Mouse (Mus musculus): ENCODE data around the gene Acsbg2. TPM values are rescaled to one million over a fixed set of nuclear protein-coding genes. Genes with fewer than 3 reads are reported as not detected.

The Acsbg2 gene
- total RNA-seq, 2 experiments from 2014 or later = not detected

GRCm38 (mm10) chr17:56830411-56831110 is 43.7 kb downstream of the Acsbg2 start, which contains the start of gene Rfx2:
TSS of gene Rfx2 (minus strand) at chr17:56831013.
- intact Hi-C loops (cut with DNase I) = loop anchor here (1.0 kb wide), 1 partner anchor 28 kb away; no protein-coding TSS in a partner anchor
- DNase-seq = no peak

- intact Hi-C loops (cut with DNase I) = loop anchor here (1.0 to 5.0 kb wide), 2 partner anchors 29 to 228 kb away; partner anchors contain the start of genes Crb3 and Slc25a23
- DNase-seq = no peak
Observed at GRCm38 (mm10) chr17:56829795-56830194, 44.5 kb downstream of the Acsbg2 start.

- intact Hi-C loops (cut with DNase I) = loop anchor here (5.0 kb wide), 1 partner anchor 228 kb away; the partner anchor contains the start of genes Crb3 and Slc25a23
Observed at GRCm38 (mm10) chr17:56829171-56829570, 45.1 kb downstream of the Acsbg2 start.

GRCm38 (mm10) chr17:56826718-56827117 is 47.5 kb downstream of the Acsbg2 start:
- intact Hi-C loops (cut with DNase I) = loop anchor here (5.0 kb wide), 1 partner anchor 231 kb away; the partner anchor contains the start of genes Crb3 and Slc25a23
- no peak for DNase-seq

More at GRCm38 (mm10) chr17:56829171-56829570, 45.1 kb downstream of the Acsbg2 start:
- DNase-seq = no peak

- no peak for DNase-seq
- intact Hi-C loops (cut with DNase I) = no loop called here
Observed at GRCm38 (mm10) chr17:56823352-56823751, 50.9 kb downstream of the Acsbg2 start.

GRCm38 (mm10) chr17:56822380-56822779 is 51.9 kb downstream of the Acsbg2 start:
- intact Hi-C loops (cut with DNase I) = no loop called here
- no peak for DNase-seq

GRCm38 (mm10) chr17:56819694-56820111 is 54.5 kb downstream of the Acsbg2 start:
- intact Hi-C loops (cut with DNase I) = no loop called here
- no peak for DNase-seq

- no peak for DNase-seq
- intact Hi-C loops (cut with DNase I) = no loop called here
Observed at GRCm38 (mm10) chr17:56819032-56819545, 55.2 kb downstream of the Acsbg2 start.

- no peak for DNase-seq
Observed at GRCm38 (mm10) chr17:56818067-56818636, 56.1 kb downstream of the Acsbg2 start.

GRCm38 (mm10) chr17:56815057-56815345 is 59.2 kb downstream of the Acsbg2 start:
- intact Hi-C loops (cut with DNase I) = no loop called here
- DNase-seq = no peak

More at GRCm38 (mm10) chr17:56818067-56818636, 56.1 kb downstream of the Acsbg2 start:
- intact Hi-C loops (cut with DNase I) = no loop called here

- intact Hi-C loops (cut with DNase I) = no loop called here
- peak; percentile 68 to 83 for DNase-seq
Observed at GRCm38 (mm10) chr17:56814316-56815056, 59.8 kb downstream of the Acsbg2 start.

- peak; percentile 65 to 83 for DNase-seq
- intact Hi-C loops (cut with DNase I) = no loop called here
Observed at GRCm38 (mm10) chr17:56810245-56810644, 64.0 kb downstream of the Acsbg2 start.

- DNase-seq = peak; percentile 67 to 69
- intact Hi-C loops (cut with DNase I) = loop anchor here (2.0 to 5.0 kb wide), 3 partner anchors 50 to 359 kb away; no protein-coding TSS in a partner anchor
Observed at GRCm38 (mm10) chr17:56808518-56808917, 65.7 kb downstream of the Acsbg2 start.

GRCm38 (mm10) chr17:56805784-56806183 is 68.5 kb downstream of the Acsbg2 start:
- DNase-seq = no peak
- intact Hi-C loops (cut with DNase I) = loop anchor here (5.0 kb wide), 1 partner anchor 362 kb away; no protein-coding TSS in a partner anchor

- intact Hi-C loops (cut with DNase I) = loop anchor here (5.0 kb wide), 1 partner anchor 362 kb away; no protein-coding TSS in a partner anchor
- peak in 1 of 2 experiments; percentile 1 for DNase-seq
Observed at GRCm38 (mm10) chr17:56804952-56805351, 69.3 kb downstream of the Acsbg2 start.

- DNase-seq = no peak
- intact Hi-C loops (cut with DNase I) = no loop called here
Observed at GRCm38 (mm10) chr17:56802065-56802464, 72.2 kb downstream of the Acsbg2 start.

GRCm38 (mm10) chr17:56799276-56799675 is 75.0 kb downstream of the Acsbg2 start:
- DNase-seq = no peak
- intact Hi-C loops (cut with DNase I) = no loop called here

- no peak for DNase-seq
- intact Hi-C loops (cut with DNase I) = no loop called here
Observed at GRCm38 (mm10) chr17:56793614-56794319, 80.5 kb downstream of the Acsbg2 start.
